Mouse (Mus musculus): ENCODE data around the gene Supt3. TPM values are rescaled to one million over a fixed set of nuclear protein-coding genes. Genes with fewer than 3 reads are reported as not detected.

Supt3 gene
- total RNA-seq (2021) = 1 to 10 TPM; 7.1 to 9.4 TPM
- long read RNA-seq, experiment 1, partial matches to known transcripts = 0 of 5 reads
- long read RNA-seq, experiment 1, other reads (novel, unspliced or antisense) = 5 of 5 reads
- long read RNA-seq, experiment 2, partial matches to known transcripts = 1 of 6 reads
- long read RNA-seq, experiment 2, other reads (novel, unspliced or antisense) = 2 of 6 reads

DNA sequence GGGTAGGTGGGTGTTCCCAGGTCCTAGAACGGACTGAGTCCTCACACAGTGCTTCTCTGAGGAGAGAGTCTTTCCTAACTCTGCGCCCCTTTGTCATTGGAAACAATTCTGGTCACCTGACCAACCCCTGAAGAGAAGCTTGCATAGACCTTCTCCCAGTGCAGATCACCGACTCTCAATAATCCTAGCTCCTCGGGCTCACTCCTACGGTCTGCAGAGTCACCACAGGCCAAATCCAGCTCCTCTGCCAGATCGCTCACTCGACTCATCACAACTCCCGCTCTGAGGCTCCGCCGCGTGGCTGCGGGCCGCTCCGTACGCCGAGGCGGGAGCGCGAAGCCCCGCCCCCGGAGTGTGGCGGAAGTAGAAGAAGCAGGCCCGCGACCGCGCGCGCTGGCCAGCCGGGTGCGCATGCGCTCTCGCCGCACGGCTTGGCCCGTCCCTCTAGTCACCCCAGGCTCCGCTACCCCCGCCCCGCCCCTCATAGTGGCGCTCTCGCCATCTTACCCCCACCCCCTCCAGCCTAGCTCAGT, at the start of gene Supt3:
TSS of gene Supt3 (plus strand) at position 415 of the 533 bp plus-strand sequence.
- intact Hi-C loops (cut with DNase I) = no loop called here
- DNase-seq = peak; percentile 95

DNA sequence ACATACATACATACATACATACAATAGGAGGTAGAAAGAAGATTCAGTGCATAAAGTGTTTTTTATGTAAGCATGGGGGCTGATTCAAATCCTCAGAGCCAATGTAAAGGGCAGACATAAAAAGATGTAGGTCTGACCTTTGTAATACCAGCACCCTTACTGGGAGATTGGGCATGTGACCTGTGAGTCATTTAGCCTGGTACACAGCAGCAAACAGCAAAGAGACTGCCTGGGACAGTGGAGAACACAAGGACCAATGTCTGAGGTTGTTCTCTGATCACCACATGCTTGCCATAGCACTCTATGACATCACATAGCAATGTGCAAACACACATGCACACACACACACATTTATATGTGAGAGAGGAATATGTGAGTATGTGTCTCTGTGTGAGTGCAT, 49.3 kb upstream of the Supt3 start:
- intact Hi-C loops (cut with DNase I) = no loop called here

DNA sequence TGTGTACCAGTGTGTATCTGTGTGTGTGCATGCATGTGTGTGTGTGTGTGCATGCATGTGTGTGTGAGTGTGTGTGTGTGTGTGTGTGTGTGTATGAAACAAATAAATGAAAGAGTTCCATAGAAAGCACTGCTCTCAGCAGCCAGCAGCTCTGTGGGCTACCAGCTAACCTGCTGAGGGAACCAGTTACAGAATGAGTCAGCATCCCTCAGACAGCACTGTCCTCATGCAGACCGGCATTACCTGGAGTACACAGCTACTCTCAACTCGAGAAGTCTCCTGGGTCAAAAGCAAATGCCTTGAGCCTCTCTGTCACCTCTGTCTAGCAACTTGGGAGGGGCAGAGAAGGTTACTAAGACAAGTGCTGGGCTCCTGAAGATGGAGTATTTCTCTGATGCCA, 48.5 kb upstream of the Supt3 start:
- intact Hi-C loops (cut with DNase I) = no loop called here
- no peak for DNase-seq

More for the DNA sequence above, 49.3 kb upstream of the Supt3 start:
- DNase-seq = no peak

DNA sequence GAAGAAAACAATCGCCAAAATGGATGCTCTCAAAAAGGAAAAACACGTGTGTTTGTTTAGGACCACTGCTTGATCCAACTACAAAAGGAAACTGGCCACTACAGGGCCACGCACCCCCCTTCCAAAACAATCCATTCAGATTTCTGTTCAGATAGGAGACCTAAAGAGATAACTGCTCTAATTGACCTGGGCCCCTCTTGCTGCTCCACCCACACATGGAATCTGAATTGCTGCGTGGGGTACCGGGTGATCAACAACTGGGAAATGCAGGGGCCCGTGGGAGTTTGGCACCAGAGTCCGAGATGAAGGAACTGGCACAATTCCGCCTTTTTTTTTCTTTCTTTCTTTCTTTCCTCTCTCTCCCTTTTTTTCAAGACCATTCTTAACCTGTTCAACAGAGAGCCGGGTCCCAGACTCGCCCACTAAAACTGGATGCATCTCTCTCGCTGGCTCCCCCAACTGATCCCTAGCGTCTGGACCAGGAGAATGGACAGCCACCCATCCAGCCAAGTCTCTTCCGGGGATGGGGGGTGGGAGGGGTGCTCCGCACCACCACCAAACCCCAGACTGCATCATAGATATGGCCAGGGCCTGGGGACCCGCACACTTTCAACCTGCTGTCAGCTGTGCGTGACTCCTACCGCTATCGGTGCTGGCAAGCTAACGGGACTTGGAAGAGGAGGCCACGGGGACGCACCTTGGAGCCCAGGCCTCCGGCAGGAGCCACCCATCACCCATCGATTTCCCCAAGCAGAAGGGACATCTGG, 43.2 kb upstream of the Supt3 start:
- intact Hi-C loops (cut with DNase I) = loop anchor here (10.0 kb wide), 2 partner anchors 199 to 469 kb away; no protein-coding TSS in a partner anchor
- DNase-seq = no peak

DNA sequence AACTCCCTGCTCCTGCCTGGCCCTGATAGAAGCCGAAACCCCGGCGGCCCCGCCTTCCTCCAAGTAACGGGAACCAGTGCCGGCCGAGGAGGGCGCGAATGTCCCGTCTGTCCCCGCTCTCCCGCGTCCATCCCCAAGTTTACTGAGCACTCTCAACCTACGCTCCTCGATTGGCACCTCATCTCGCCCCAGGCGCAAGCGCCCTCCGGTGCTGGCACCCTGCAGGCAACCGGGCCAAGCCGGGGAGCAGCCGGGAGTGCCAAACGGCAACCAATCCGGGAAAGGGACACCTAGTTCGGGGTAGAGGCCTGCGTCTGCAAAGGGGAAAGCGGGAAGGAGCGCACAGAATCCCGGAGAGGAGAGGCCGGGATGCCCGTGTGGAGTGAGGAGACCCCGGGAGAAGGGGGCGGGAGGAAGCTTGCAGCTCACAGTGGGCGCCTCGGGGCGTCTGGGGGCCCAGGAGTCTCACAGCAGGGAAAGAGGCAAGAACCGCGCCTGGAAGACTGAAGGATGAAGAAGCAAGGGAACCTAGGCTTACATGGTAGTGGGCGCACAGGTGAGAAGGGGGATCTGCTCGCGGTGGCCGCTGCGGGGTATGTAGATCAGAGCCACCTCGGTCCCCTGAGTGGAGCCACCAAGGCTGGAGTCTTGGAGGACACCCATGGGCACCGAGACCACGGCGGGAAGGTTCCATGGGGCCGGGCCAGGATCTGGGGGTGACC, 42.3 kb upstream of the Supt3 start:
- peak; percentile 23 to 50 for DNase-seq
- intact Hi-C loops (cut with DNase I) = loop anchor here (5.0 to 10.0 kb wide), 4 partner anchors 200 to 638 kb away; no protein-coding TSS in a partner anchor

DNA sequence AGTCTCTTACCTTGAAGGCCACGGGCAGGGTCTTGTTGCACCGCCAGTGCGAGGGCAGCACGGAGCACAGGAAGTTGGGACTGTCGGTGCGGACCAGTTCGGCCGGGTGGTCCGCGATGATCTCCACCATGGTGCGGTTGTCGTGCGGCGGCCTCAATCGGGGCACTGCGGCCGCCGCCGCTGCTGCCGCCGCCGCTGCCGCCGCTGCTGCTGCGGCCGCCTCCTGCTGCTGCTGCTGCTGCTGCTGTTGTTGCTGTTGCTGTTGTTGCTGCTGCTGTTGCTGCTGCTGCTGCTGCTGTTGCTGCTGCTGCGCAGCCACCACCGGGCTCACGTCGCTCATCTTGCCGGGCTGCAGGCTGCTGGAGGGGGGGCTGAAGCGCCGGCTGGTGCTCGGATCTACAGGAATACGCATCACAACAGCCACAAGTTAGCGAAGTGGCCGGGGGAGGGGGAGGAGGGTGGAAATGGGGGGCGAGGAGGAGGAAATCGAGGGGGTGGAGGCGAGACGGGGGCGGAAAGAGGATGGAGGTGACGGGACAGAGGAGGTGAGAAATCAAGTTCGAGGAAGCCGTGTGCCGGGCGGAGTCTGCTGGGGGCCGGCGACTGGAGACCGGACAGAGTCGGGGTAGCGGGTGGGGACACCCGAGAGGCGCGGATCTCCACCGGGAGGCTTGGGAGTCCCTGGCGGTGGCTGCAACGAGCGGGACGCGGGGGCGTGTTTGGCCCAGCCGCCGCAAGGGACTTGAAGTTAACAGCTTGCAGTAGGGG, 41.5 kb upstream of the Supt3 start:
- intact Hi-C loops (cut with DNase I) = loop anchor here (5.0 to 10.0 kb wide), 4 partner anchors 201 to 637 kb away; no protein-coding TSS in a partner anchor
- DNase-seq = peak; percentile 15 to 33

DNA sequence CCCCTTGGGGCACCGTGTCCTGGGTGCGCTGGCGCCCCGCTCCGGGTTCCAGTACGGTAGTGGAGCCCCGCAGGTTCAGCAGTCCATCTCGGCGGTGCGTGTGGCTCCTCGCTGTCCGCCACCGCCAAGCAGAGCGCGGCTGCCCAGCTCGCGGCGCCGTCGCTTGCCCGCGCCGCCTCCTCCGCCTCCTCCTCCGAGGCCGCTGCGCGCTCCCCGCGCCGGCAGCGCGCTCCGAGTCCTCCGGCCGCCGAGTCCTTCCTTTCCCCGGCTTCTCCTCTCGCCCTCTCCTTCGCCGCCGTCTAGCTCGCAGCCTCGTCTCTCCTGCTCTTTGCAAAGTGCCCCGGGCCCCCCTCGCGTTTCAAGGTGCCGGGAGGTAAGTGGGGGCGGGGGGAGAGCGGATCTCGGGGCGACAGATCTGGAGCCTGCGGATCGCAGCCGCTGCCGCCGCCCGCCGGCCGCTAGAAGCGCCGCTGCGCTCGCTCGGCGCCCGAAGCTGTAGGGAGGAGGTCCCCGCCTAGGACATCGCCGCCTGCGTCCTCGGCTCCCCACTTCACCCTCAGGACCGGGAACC, 40.9 kb upstream of the Supt3 start:
- intact Hi-C loops (cut with DNase I) = loop anchor here (5.0 to 10.0 kb wide), 4 partner anchors 201 to 636 kb away; no protein-coding TSS in a partner anchor
- peak; percentile 51 to 72 for DNase-seq

DNA sequence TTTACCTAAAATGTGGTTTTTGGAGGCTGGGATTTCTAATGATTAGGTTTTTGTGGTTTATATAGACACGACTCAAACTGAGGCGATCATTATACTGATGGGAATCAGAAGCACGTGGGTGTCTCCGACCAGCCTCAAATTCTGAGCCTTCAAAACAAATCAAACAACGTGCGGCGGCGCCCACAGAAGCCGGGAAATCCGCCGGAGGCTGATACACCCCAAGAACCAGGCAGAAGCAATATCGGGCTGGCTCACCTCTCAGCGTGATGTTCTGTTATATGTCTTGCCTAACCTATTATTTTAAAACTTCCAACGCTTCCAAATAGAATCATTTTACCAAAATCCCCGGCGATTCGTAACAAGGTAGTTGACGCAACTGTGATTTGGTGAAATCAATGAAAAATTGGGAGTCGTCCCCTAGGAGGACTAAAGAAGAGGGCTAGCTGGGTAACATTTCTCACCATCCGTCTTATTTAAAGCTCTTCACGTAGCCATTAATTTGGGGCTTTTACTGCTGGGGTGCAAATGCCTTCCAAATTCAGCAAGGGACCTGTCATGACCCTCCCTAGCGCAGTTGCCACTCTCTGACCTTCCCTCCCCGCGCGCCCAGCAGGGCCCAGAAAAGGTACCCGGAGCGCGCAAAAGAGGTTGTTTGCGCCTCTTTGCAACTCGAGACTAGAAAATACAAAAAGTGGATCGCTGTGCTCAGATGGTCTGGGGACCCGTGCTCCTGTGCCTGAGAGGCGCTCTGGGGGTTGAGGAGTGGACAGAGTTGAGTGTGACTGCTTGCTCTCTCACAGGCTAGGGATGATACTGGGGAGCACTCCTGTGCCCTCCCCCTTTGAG, 39.5 kb upstream of the Supt3 start:
- no peak for DNase-seq
- intact Hi-C loops (cut with DNase I) = loop anchor here (5.0 to 10.0 kb wide), 4 partner anchors 203 to 635 kb away; no protein-coding TSS in a partner anchor

DNA sequence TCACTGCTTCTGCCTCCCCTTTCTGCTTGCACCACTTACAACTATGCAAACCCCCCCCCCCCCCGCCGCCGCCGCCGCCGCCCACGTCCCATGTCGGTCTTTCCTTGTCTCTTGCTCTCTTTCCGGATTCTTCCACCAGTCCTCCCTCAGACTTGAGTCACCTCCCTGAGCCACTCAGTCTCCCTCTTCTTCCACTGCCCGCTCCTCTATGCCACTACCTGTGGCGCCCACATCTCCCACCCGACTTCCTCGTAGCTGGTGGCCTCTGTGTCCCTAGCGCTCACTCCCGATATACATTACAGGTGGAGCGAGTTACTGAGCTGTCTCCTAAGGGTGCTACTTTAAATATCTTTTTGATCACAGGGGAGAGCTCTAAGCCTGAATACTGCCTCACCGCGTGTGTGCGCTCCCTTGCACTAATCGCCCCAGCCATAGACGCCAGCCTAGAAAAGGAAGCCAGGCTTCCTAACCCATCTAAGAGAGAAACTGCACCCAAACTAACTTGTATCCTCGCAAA, 38.8 kb upstream of the Supt3 start:
- intact Hi-C loops (cut with DNase I) = loop anchor here (5.0 to 10.0 kb wide), 4 partner anchors 203 to 634 kb away; no protein-coding TSS in a partner anchor
- no peak for DNase-seq

DNA sequence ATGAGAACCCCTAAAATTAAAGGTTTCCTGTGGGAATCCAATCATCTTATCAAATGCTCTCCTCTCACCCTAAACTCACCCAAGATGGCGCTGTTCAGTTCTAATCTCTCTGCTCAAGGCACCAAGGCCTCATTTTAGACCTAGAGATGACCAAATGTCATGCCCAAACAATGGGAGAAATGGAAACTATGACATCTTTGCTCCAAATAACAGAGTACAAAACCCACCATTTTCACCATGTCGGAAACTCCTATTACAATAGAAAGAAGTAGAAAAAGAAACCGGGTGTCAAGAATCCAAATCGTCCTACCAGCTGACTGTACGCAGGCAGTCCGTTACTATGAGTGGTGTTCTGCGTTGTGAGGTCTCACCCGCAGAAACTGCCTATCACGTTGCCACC, 34.7 kb upstream of the Supt3 start:
- no peak for DNase-seq
- intact Hi-C loops (cut with DNase I) = no loop called here

DNA sequence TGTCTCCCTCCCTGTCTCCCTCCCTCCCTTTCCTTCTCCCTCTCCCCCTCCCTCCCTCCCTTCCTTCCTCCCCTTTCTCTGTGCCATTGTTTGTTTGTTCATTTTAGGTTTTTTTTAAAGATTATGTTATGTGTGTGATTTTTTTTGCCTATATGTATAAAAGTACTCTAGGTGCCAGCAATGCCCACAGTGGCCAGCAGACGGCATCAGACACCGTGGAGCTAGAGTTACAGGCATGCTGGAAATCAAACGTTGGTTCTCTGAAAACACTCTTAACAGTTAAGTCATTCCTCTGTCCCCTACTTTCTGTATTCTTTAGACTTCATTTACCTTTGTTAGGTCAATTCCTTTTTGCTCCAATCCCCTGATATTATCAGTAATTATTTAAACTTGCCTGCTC, 33.2 kb upstream of the Supt3 start:
- no peak for DNase-seq
- intact Hi-C loops (cut with DNase I) = no loop called here

DNA sequence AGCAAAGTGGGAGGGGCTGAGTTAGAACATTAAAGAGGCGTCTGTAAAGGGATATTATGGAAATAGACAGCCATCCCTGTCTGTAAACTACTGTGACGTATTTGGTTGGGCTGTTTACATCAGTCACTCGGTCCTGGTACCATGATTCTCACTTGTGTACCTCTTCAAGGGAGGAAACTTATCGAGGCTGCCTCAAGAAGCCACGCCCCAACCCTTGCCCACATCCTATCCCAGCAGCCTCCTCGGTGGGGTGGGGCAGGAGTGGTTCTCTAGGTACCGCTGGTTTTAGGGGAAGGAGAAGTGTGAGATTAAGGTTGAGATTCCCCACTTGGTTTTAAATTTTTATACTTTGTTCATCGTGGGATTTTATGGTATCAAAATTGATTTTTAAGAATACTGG, 31.6 kb upstream of the Supt3 start:
- intact Hi-C loops (cut with DNase I) = no loop called here

DNA sequence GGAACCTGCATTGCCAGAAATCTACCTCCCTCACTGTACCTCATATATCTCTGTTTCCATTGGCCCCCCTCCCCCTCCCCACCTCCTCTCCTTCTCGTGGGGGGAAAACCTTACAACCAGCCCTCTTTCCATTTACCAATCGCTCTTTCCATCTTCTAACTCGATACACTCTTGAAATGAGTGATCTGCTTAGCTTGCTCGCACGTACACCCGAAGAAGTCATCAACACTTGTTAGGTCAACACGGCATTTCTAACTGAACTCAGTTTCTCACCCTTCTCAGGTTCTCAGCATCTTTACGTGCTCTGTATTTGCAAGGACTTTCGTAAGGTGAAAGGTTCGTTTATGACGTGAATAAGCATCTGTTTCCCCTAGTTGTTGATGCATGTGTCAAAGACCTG, 10.6 kb upstream of the Supt3 start:
- no peak for DNase-seq
- intact Hi-C loops (cut with DNase I) = no loop called here

More for the DNA sequence above, 31.6 kb upstream of the Supt3 start:
- DNase-seq = no peak

DNA sequence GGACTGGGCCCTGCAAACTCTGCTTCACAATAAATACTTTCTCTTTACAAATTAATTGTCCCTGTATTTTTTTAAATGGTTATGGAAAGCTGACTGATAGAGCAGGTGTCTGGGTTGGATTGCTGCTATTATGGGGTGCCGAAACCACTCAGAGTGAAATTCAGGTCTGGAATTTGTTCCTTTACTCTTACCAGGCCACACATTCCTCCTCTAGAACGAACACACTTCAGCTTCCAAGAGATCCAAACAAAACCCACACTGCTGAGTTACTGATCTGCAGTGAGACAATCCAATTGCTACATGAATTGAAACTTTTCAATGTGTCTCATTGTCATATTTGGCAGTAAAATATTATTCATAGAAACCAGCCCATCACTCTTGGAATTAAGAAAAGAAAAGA, 10.0 kb upstream of the Supt3 start:
- no peak for DNase-seq
- intact Hi-C loops (cut with DNase I) = no loop called here

DNA sequence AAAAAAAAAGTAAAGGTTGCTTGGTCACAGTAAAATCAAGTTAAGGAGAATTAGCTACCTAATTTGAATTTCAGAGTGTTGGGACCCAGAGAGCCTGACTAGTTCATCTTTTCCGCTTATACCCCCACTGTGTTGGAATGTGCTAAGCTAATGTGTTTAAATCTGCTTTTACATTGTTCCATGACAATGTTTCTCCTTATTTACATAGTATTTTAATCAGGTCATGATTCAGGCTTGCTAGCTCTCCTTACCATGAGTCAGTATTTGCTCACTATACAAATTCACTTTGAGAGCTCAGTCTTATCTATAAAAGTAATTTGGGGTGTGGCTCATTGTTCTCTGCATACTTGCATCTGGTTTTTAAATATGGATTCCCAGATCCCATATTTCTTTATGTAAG, 9.6 kb upstream of the Supt3 start:
- intact Hi-C loops (cut with DNase I) = no loop called here
- no peak for DNase-seq

DNA sequence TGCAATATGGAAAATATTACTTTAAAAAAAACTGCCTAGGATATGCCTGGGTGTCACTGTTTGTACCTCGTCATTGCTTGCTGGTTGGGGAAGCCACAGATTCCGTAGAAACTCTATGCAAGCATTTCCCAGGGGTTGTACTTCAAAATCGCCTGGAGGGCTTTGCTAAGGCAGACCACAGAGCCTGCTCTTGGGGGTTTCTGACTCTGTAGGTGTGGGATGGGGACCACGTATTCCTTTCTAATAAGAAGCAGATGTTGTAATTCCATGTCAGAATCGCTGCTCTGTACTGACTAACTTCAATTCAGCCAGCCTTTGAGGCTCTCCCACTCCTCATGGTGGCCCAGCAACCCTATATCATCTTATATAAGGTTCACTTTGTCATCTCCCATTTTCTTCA, 8.4 kb upstream of the Supt3 start:
- DNase-seq = no peak
- intact Hi-C loops (cut with DNase I) = no loop called here

DNA sequence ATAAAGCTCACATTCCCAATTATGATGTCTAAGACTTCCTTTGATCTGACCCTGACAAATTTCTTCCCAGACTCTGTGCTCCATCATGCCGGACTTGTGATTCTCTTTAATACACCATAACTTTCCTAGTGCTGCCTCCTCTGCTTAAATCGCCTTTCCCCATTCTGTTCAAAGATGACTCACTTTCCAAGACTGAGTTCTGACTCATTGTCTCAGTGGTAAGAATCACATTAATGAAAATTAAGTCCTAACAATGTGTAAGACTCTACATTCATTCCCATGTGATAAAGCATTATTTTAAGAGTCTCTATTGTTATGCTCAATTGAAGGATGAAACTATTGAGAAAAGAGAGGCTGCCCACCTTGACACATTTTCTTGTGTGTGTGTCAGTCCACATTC, 6.1 kb upstream of the Supt3 start:
- intact Hi-C loops (cut with DNase I) = no loop called here
- no peak for DNase-seq

DNA sequence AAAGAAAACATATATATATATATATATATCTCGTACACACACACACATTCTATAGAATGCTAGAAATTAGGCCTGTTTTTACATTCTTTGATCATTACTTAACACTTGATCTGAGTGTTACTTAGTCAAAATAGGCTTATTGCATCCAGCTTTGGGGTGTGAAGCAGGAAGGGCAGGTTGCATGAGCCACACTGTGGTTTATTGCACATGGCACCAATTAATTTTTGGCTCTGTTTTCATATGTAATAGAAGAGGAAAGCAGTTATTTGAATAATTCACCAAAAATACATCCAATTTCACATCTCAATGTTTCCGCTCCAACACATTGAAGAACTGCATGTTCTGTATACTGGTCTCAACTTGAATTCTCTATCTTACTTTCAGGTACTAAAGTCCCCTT, 4.4 kb upstream of the Supt3 start:
- DNase-seq = no peak
- intact Hi-C loops (cut with DNase I) = no loop called here

DNA sequence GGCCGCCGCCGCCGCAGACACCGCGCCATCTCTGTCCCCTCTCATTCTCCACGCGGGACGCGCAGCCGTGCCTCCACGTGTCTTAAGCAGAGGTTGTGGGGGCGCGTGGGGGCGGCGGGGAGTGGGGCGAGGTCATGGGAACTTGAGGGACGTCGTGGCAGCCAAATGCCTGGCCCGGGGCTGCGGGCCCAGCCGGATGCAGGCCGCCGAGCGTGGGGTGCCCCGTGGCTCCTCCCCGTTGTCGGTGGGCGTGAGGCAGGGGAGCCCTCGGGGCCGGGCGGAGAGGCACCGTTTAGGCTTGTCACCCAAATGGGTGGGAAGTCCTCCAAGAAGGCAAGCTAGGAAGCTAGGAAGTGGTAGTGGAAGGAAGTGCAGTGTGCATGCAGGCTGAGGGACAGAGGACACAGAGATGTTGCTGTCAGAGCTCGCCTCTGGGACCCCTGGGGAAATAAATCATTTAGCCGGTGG, 419 bp downstream of the Supt3 start:
- intact Hi-C loops (cut with DNase I) = no loop called here
- peak in 1 of 2 experiments; percentile 53 for DNase-seq

Measured in gastrocnemius, postnatal 36 days (tissue).